ENCODE assay signal across 29 mouse cellular contexts in the genomic region with DNA sequence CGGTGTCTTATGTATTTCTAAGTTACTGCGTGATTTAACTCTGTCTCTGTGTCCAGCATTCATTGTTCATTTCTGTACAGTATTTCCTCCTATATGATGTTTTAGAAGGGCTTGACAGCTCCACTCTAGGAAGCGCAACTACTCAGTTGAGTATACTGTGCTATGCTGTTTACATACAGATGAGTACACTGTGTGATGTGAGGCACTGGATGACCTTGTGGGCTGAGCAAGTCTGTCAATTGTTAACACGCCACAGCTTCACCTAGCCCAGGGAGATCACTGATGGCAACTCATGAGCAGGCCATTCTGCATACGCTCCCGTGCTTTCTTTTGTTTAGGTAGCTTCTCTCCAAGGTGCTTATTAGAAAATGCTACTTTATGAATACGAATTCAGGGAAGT.
"Had no signal": no experiment of that assay in that cellular context is flagged by ENCODE, and none has a peak within 500 bp of the region (broad histone marks: within the 10 kb centered on the region; RNA-seq: fewer than 3 reads in every experiment).

No protein-coding gene starts in this region.

- ATAC-seq: lung, postnatal 0 days; midbrain, embryonic 13.5 days; midbrain, embryonic 15.5 days; midbrain, embryonic 16.5 days had no signal

- H3K27ac ChIP-seq: left cerebral cortex, adult 2 months; limb, embryonic 10.5 days; limb, embryonic 12.5 days; limb, embryonic 13.5 days; limb, embryonic 15.5 days; liver, embryonic 13.5 days; liver, embryonic 14.5 days; liver, embryonic 15.5 days; lung, embryonic 15.5 days; macrophage; midbrain, embryonic 10.5 days; midbrain, embryonic 12.5 days; midbrain, embryonic 13.5 days; midbrain, embryonic 15.5 days had no signal

- DNase-seq: layer of hippocampus, postnatal 36 days; left cerebral cortex, postnatal 4 days; liver; liver, embryonic 13.5 days; lung, adult 18-20 months; lung, adult 2 months; lung, embryonic 14.5 days; lung, postnatal 10 days; lung, postnatal 14 days; lung, postnatal 36 days; lung, postnatal 4 days; midbrain, embryonic 14.5 days had no signal

- H3K4me1 ChIP-seq: limb, embryonic 10.5 days; limb, embryonic 12.5 days; limb, embryonic 13.5 days; limb, embryonic 15.5 days; liver, embryonic 13.5 days; liver, embryonic 15.5 days; lung, embryonic 15.5 days; midbrain, embryonic 10.5 days; midbrain, embryonic 12.5 days; midbrain, embryonic 13.5 days; midbrain, embryonic 15.5 days had no signal

- H3K4me3 ChIP-seq: left cerebral cortex, adult 2 months; limb, embryonic 10.5 days; limb, embryonic 12.5 days; limb, embryonic 13.5 days; limb, embryonic 15.5 days; liver, embryonic 13.5 days; liver, embryonic 15.5 days; lung, embryonic 15.5 days; midbrain, embryonic 10.5 days; midbrain, embryonic 12.5 days; midbrain, embryonic 13.5 days; midbrain, embryonic 15.5 days; myocyte had no signal

- H3K36me3 ChIP-seq: limb, embryonic 10.5 days; limb, embryonic 12.5 days; limb, embryonic 13.5 days; limb, embryonic 15.5 days; liver, embryonic 13.5 days; liver, embryonic 15.5 days; lung, embryonic 15.5 days; midbrain, embryonic 10.5 days; midbrain, embryonic 12.5 days; midbrain, embryonic 13.5 days; midbrain, embryonic 15.5 days had no signal

- H3K9me3 ChIP-seq: limb, embryonic 10.5 days; limb, embryonic 12.5 days; limb, embryonic 13.5 days; limb, embryonic 15.5 days; liver, embryonic 15.5 days; lung, embryonic 15.5 days; midbrain, embryonic 10.5 days; midbrain, embryonic 12.5 days; midbrain, embryonic 13.5 days; midbrain, embryonic 15.5 days had no signal

- H3K4me2 ChIP-seq: limb, embryonic 12.5 days; limb, embryonic 13.5 days; limb, embryonic 15.5 days; liver, embryonic 13.5 days; liver, embryonic 15.5 days; lung, embryonic 14.5 days; lung, embryonic 15.5 days; midbrain, embryonic 11.5 days; midbrain, embryonic 12.5 days; midbrain, embryonic 13.5 days; midbrain, embryonic 15.5 days had no signal

- H3K9ac ChIP-seq: limb, embryonic 12.5 days; limb, embryonic 13.5 days; limb, embryonic 15.5 days; liver, embryonic 13.5 days; liver, embryonic 14.5 days; liver, embryonic 15.5 days; lung, embryonic 14.5 days; lung, embryonic 15.5 days; midbrain, embryonic 12.5 days; midbrain, embryonic 13.5 days; midbrain, embryonic 15.5 days had no signal

- H3K27me3 ChIP-seq: limb, embryonic 12.5 days; limb, embryonic 13.5 days; limb, embryonic 15.5 days; liver, embryonic 13.5 days; liver, embryonic 15.5 days; lung, embryonic 15.5 days; midbrain, embryonic 12.5 days; midbrain, embryonic 13.5 days; midbrain, embryonic 15.5 days had no signal
